Comparison of ENCODE assay signal across 26 mouse cellular contexts in genomic region chr15:25699032-25699557, GRCm38 (mm10).
DNase-seq lines count a peak whose midpoint lies in the region; ATAC-seq lines count a peak whose summit lies in the region.
"Had no signal": no experiment of that assay in that cellular context is flagged by ENCODE, and none has a peak within 500 bp of the region (broad histone marks: within the 10 kb centered on the region; RNA-seq: fewer than 3 reads in every experiment).

No protein-coding gene starts in this region.

- 45% methylated on average over 4 of the region's 4 CpGs for WGBS in kidney, embryonic 16.5 days
- 22% methylated on average over 4 of the region's 4 CpGs for WGBS in limb, embryonic 15.5 days
- WGBS in midbrain, embryonic 16.5 days = 91% methylated on average over 4 of the region's 4 CpGs

- H3K27ac ChIP-seq in kidney, embryonic 16.5 days (ENCODE audit: low read length) = no peak overlapping the region
- 0 out of 2 replicates have a peak overlapping the region, but pooled peaks have one; percentile 9 for H3K27ac ChIP-seq in limb, embryonic 15.5 days
- no peak overlapping the region for H3K27ac ChIP-seq in midbrain, embryonic 16.5 days (ENCODE audit: low read length)
- H3K27ac ChIP-seq: forebrain, embryonic 12.5 days; heart, embryonic 10.5 days; hindbrain, embryonic 15.5 days; macrophage; midbrain, embryonic 12.5 days; neural tube, embryonic 13.5 days; stomach, embryonic 15.5 days had no signal

- H3K4me3 ChIP-seq in kidney, embryonic 16.5 days (ENCODE audit: low read length) = no peak overlapping the region
- H3K4me3 ChIP-seq in limb, embryonic 15.5 days = no peak overlapping the region
- H3K4me3 ChIP-seq in midbrain, embryonic 16.5 days (ENCODE audit: low read depth, low read length) = no peak overlapping the region
- H3K4me3 ChIP-seq: forebrain, embryonic 12.5 days; heart, embryonic 10.5 days; hindbrain, embryonic 15.5 days; midbrain, embryonic 12.5 days; neural tube, embryonic 13.5 days; stomach, embryonic 15.5 days had no signal

- H3K36me3 ChIP-seq in kidney, embryonic 16.5 days (ENCODE audit: insufficient read depth, low read length) = peaks cover 20% of the 10 kb centered on the region
- H3K36me3 ChIP-seq in limb, embryonic 15.5 days = peaks cover 14% of the 10 kb centered on the region
- H3K36me3 ChIP-seq in midbrain, embryonic 16.5 days (ENCODE audit: control insufficient read depth, insufficient read depth, low read length) = no peaks in the 10 kb centered on the region
- H3K36me3 ChIP-seq: forebrain, embryonic 12.5 days; G1E; hindbrain, embryonic 15.5 days; neural tube, embryonic 13.5 days had no signal

- intact Hi-C loops in gastrocnemius, postnatal 36 days (cut with DNase I) = no loop called here

- H3K27me3 ChIP-seq in kidney, embryonic 16.5 days (ENCODE audit: insufficient read depth, low read length) = no peaks in the 10 kb centered on the region
- no peaks in the 10 kb centered on the region for H3K27me3 ChIP-seq in limb, embryonic 15.5 days
- H3K27me3 ChIP-seq in midbrain, embryonic 16.5 days (ENCODE audit: control insufficient read depth, insufficient read depth, low read depth, low read length) = no peaks in the 10 kb centered on the region
- H3K27me3 ChIP-seq: forebrain, embryonic 12.5 days; hindbrain, embryonic 15.5 days; midbrain, embryonic 12.5 days; neural tube, embryonic 13.5 days; stomach, embryonic 15.5 days had no signal

- ATAC-seq in kidney, embryonic 16.5 days (ENCODE audit: low FRiP score, low TSS enrichment) = peak; percentile 2; the same call in 1 of the 2 replicates
- ATAC-seq in limb, embryonic 15.5 days (ENCODE audit: insufficient number of reproducible peaks, low FRiP score, low TSS enrichment, low read depth) = peak; percentile 48; the same call in 1 of the 2 replicates
- ATAC-seq in midbrain, embryonic 16.5 days = no peak
- ATAC-seq: liver, postnatal 0 days; lung, postnatal 0 days had no signal

- DNase-seq in kidney, postnatal 36 days = no peak
- peak; percentile 60 for DNase-seq in NIH3T3 (ENCODE audit: low read depth)
- DNase-seq in forelimb bud, embryonic 11.5 days (ENCODE audit: low read depth, low spot score) = peak; percentile 47
- DNase-seq in right cerebral cortex, postnatal 10 days (ENCODE audit: low spot score in 2 of 2) = no peak
- no peak for DNase-seq in gastrocnemius, postnatal 36 days
- DNase-seq: adrenal gland, adult 2 months; cerebellum, adult 18-20 months; cerebellum, postnatal 14 days; kidney, adult 8-10 months; kidney, postnatal 4 days; liver, postnatal 0 days; retina, postnatal 1 day; thymus, adult 2 months had no signal

- no peak overlapping the region for H3K9ac ChIP-seq in kidney, embryonic 16.5 days (replicated peaks; ENCODE audit: low read length)
- H3K9ac ChIP-seq in limb, embryonic 15.5 days = no peak overlapping the region
- no peak overlapping the region for H3K9ac ChIP-seq in midbrain, embryonic 16.5 days (ENCODE audit: low read depth, low read length)
- H3K9ac ChIP-seq: forebrain, embryonic 12.5 days; hindbrain, embryonic 15.5 days; liver, postnatal 0 days; midbrain, embryonic 12.5 days; neural tube, embryonic 13.5 days; stomach, embryonic 15.5 days had no signal

- peaks cover 3% of the 10 kb centered on the region; the same call in 1 of the 2 replicates for H3K9me3 ChIP-seq in kidney, embryonic 16.5 days (ENCODE audit: low read length)
- no peaks in the 10 kb centered on the region for H3K9me3 ChIP-seq in limb, embryonic 15.5 days
- H3K9me3 ChIP-seq in midbrain, embryonic 16.5 days (replicated peaks; ENCODE audit: control insufficient read depth, low read length, poor library complexity, severe bottlenecking) = no peaks in the 10 kb centered on the region
- H3K9me3 ChIP-seq: forebrain, embryonic 12.5 days; heart, embryonic 10.5 days; hindbrain, embryonic 15.5 days; neural tube, embryonic 13.5 days; stomach, embryonic 15.5 days had no signal

- H3K4me1 ChIP-seq in kidney, embryonic 16.5 days (ENCODE audit: insufficient read depth, low read length) = 0 out of 2 replicates have a peak, but pooled peaks cover under 1% of the 10 kb centered on the region
- H3K4me1 ChIP-seq in limb, embryonic 15.5 days = peaks cover 17% of the 10 kb centered on the region; the same call in 1 of the 2 replicates
- no peaks in the 10 kb centered on the region for H3K4me1 ChIP-seq in midbrain, embryonic 16.5 days (ENCODE audit: control insufficient read depth, insufficient read depth, low read length)
- H3K4me1 ChIP-seq: forebrain, embryonic 12.5 days; hindbrain, embryonic 15.5 days; midbrain, embryonic 12.5 days; neural tube, embryonic 13.5 days had no signal

- H3K4me2 ChIP-seq in kidney, embryonic 16.5 days (replicated peaks; ENCODE audit: low read depth, low read length) = no peak overlapping the region
- no peak overlapping the region for H3K4me2 ChIP-seq in limb, embryonic 15.5 days
- no peak overlapping the region for H3K4me2 ChIP-seq in midbrain, embryonic 16.5 days (ENCODE audit: low read length)
- H3K4me2 ChIP-seq: forebrain, embryonic 12.5 days; hindbrain, embryonic 15.5 days; liver, embryonic 11.5 days; midbrain, embryonic 12.5 days; neural tube, embryonic 13.5 days; stomach, embryonic 15.5 days had no signal

Comparison
In these comparisons a context has a peak if more than half of its experiments do, and no peak if none do; other contexts are left out.
1. DNase-seq: peak in NIH3T3 (single experiment) and forelimb bud, embryonic 11.5 days (single experiment); none in kidney, postnatal 36 days (0 of 2), right cerebral cortex, postnatal 10 days (0 of 2) and gastrocnemius, postnatal 36 days (0 of 2).